Mouse (Mus musculus): ENCODE measurements around the gene Itih4. TPM values are rescaled to one million over a fixed set of nuclear protein-coding genes. Genes with fewer than 3 reads are reported as not detected.

The Itih4 gene
- total RNA-seq, 4 experiments from 2014 or later: 0.16 to 0.35 TPM; not detected in 2

GRCm38 (mm10) chr14:30933351-30933750 lies 47.1 kb downstream of the Itih4 start:
- DNase-seq (ENCODE audit: low spot score in 2 of 2): no peak

DNA sequence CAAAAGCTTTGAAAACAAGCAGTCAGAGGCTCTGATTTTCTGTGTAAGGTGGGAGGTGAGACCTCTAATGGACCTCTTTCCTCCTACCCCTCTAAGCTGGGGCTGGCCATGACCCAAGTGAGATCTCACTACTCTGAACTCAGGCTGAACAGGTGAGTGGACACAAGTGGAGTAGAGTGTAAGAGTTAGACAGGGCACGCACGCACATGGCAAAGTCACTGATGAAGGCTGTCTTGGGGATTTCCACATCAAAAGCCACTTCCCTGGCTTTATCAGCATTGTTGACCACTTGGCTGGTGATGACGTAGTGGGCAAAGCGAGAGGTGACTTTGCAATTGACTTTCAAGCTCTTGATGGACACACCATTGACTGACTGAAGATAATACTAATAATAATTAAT lies 56.0 kb downstream of the Itih4 start:
- no peak for DNase-seq (ENCODE audit: low spot score in 2 of 2)

DNA sequence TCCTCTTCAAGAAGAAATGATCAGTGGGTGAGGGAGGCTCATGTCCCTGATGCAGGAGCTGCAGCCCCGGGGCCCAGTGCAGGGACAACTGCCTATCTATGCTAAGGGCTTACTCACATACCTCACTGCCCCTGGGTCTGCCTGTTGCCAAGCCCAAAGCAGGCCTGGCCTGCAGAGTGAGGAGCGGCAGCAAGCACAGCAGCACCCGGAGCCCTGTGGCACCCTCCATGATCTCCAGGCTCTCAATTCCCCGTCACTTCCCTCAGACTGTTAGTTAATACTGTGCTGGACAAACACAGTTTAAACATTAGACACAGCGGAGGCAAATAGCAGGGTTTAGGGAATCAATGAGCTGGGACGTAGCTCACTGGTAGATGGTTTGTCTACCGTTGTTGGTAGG lies 56.8 kb downstream of the Itih4 start, which contains the start of gene Itih1:
TSS of gene Itih1 (minus strand) at position 252 of the 400 bp plus-strand sequence.
- DNase-seq (ENCODE audit: low spot score in 2 of 2): no peak

GRCm38 (mm10) chr14:30943860-30944674 lies 57.8 kb downstream of the Itih4 start:
- peak in 1 of 2 experiments; percentile 55 for DNase-seq (ENCODE audit: low spot score in 2 of 2)

- DNase-seq (ENCODE audit: low spot score in 2 of 2): no peak
These were observed 58.5 kb downstream of the Itih4 start for GRCm38 (mm10) chr14:30944745-30945144.

DNA sequence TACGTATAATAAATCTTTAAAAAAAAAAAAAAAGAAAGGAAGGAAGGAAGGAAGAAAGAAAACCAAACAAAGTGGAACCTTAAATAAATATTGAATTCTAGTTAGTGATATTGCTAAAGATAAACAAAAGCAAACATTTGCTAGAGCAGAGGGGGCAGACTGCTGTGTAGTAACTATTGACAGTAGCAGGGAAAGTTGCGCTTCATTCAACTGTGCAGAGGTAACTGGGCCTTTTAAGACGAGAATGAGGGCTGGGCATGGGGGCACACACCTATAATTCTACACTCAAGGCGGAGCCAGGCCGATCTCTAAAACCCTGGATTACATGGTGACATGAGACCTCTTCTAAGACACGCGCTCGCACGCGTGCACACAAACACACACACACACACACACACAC lies 63.7 kb downstream of the Itih4 start:
- DNase-seq (ENCODE audit: low spot score in 2 of 2): no peak

GRCm38 (mm10) chr14:30951154-30951825 lies 65.0 kb downstream of the Itih4 start, which contains the start of gene Nek4:
Nek4 (plus strand) TSS chr14:30951377.
- peak; percentile 88 to 96 for DNase-seq (ENCODE audit: low spot score in 2 of 2)

Other genes with a start within 250 kb of the Itih4 start
- gene Rft1, start 232.1 kb upstream of the Itih4 start, total RNA-seq (2022): 10 to 100 TPM; 11.9 to 13.7 (median 13.2) TPM
- 10 to 100 TPM; 36.1 to 43.5 (median 36.7) TPM for gene Sfmbt1, start 171.6 kb upstream of the Itih4 start, total RNA-seq (2022)
- gene Tmem110, start 60.9 kb upstream of the Itih4 start, total RNA-seq (2022): 10 to 100 TPM; 24.3 to 28.8 (median 25.5) TPM
- 1 to 10 TPM; 2.1 to 4.1 (median 2.2) TPM for gene Mustn1, start 7.3 kb upstream of the Itih4 start, total RNA-seq (2022)
- gene Itih3, start 37.3 kb downstream of the Itih4 start, total RNA-seq (2022): 10 to 100 TPM; 32.1 to 49.7 (median 37.8) TPM
- not detected for gene Itih1, start 56.8 kb downstream of the Itih4 start, total RNA-seq (2022)
- gene Nek4, start 64.9 kb downstream of the Itih4 start, total RNA-seq (2022): 10 to 100 TPM; 16.4 to 19.4 (median 18.6) TPM
- gene Glt8d1, start 114.9 kb downstream of the Itih4 start, total RNA-seq (2022): 10 to 100 TPM; 30.9 to 38.6 (median 32.5) TPM
- 100 to 1,000 TPM; 166 to 179 (median 173) TPM for gene Spcs1, start 115.2 kb downstream of the Itih4 start, total RNA-seq (2022)
- 10 to 100 TPM; 51.1 to 56.1 (median 52.0) TPM for gene Pbrm1, start 132.7 kb downstream of the Itih4 start, total RNA-seq (2022)
- gene Gnl3, start 132.7 kb downstream of the Itih4 start, total RNA-seq (2022): 10 to 100 TPM; 43.5 to 58.8 (median 49.6) TPM
- gene Smim4, start 242.5 kb downstream of the Itih4 start, total RNA-seq (2022): 10 to 100 TPM; 26.5 to 30.6 (median 28.0) TPM
- gene Nt5dc2, start 244.6 kb downstream of the Itih4 start, total RNA-seq (2022): 1 to 10 TPM; 3.0 to 4.1 (median 3.8) TPM

All from left cerebral cortex, adult 8-10 months (tissue).